Mouse (Mus musculus) kidney, postnatal 4 days (tissue): ENCODE measurements around the gene Rbx1.

Experiments
- DNase-seq, 2 experiments: peaks; one replicate each; pipeline ENCODE4 v3.0.0; 2021; ENCODE audit warnings: mixed read lengths in 2 of 2

The Rbx1 gene

GRCm38 (mm10) chr15:81485483-81485882, 19.4 kb downstream of the Rbx1 start:
- DNase-seq = no peak

- DNase-seq = no peak
Measured at GRCm38 (mm10) chr15:81503466-81503865, 37.4 kb downstream of the Rbx1 start.

- DNase-seq = no peak
Measured at GRCm38 (mm10) chr15:81503995-81504394, 37.9 kb downstream of the Rbx1 start.

- peak; percentile 57 to 61 for DNase-seq
Measured at GRCm38 (mm10) chr15:81507201-81507600, 41.1 kb downstream of the Rbx1 start.

GRCm38 (mm10) chr15:81510621-81511020, 44.5 kb downstream of the Rbx1 start:
- no peak for DNase-seq

GRCm38 (mm10) chr15:81511601-81512261, 45.6 kb downstream of the Rbx1 start:
- DNase-seq = peak; percentile 73 to 81

GRCm38 (mm10) chr15:81514111-81514971, 48.2 kb downstream of the Rbx1 start:
- DNase-seq = peak; percentile 95 to 97

GRCm38 (mm10) chr15:81515221-81515620, 49.1 kb downstream of the Rbx1 start:
- DNase-seq = no peak

- no peak for DNase-seq
Measured at GRCm38 (mm10) chr15:81518031-81518430, 51.9 kb downstream of the Rbx1 start.

GRCm38 (mm10) chr15:81518761-81519160, 52.7 kb downstream of the Rbx1 start:
- no peak for DNase-seq

GRCm38 (mm10) chr15:81522036-81522751, 56.1 kb downstream of the Rbx1 start:
- peak; percentile 63 to 80 for DNase-seq

GRCm38 (mm10) chr15:81522761-81523168, 56.7 kb downstream of the Rbx1 start:
- no peak for DNase-seq

- peak; percentile 98 for DNase-seq
Measured at GRCm38 (mm10) chr15:81523169-81523871, 57.2 kb downstream of the Rbx1 start.

GRCm38 (mm10) chr15:81523901-81524300, 57.8 kb downstream of the Rbx1 start:
- peak; percentile 11 to 48 for DNase-seq
